Mouse (Mus musculus) Patski (cell line): ENCODE measurements around the gene Gm47995. TPM values are rescaled to one million over a fixed set of nuclear protein-coding genes. Genes with fewer than 3 reads are reported as not detected.
"Not testable (repeated sequence)": the region's sequence is repeated elsewhere in the genome, so short reads cannot be mapped to it uniquely, and the experiment has no call there.

Experiments used
- ATAC-seq: fragments of 100-300 bp; one replicate; pipeline ENCODE4 v1.8.0; 2021
- CTCF ChIA-PET: fragments of 350-600 bp; sonication (Branson Sonifier 250); formaldehyde crosslinking; loops from one replicate; lab custom pipeline; 2022; ENCODE audit warnings: inconsistent platforms; lab: Charles Lee
- POLR2A ChIA-PET: fragments of 350-600 bp; sonication (Branson Sonifier 250); formaldehyde crosslinking; loops from one replicate; lab custom pipeline; 2022; ENCODE audit warnings: antibody characterized with exemption, inconsistent platforms; lab: Charles Lee
- DNase-seq: peaks from one replicate; pipeline ENCODE4 v3.0.0-alpha.2; 2011; ENCODE audit warnings: low read depth, low spot score
- H3K27me3 ChIP-seq: fragments of 371-371 bp; one replicate; pipeline ENCODE4 v1.5.1; 2021
- CTCF ChIP-seq: fragments of 100-300 bp; IDR thresholded peaks from one replicate; pipeline ENCODE4 v1.5.1; 2021
- in situ Hi-C: fragments of 300-500 bp; cut with MboI; formaldehyde crosslinking; loops from 3 replicates; pipeline ENCODE4 v1.11.1; 2018; ENCODE audit warnings: low pct_unique_long_range_greater_than_20kb, mixed read lengths
- polyA plus RNA-seq: library from polyadenylated mRNA; unstranded; gene quantifications from one replicate; pipeline ENCODE4 v1.2.3, GENCODE M21; 2021

Gene Gm47995
- polyA plus RNA-seq, 1 experiment from 2014 or later, result not detected

- no peak for ATAC-seq
- TF ChIP-seq CTCF, result no peak
- H3K27me3 ChIP-seq, result no peaks in the 10 kb centered on the region
- DNase-seq, result no peak
- POLR2A ChIA-PET, result interaction anchor here (1.6 kb wide), 1 partner anchor 181 kb away, joined by 4 read pairs; no protein-coding TSS in a partner anchor
- CTCF ChIA-PET, result interaction anchor here (0.8 to 2.4 kb wide), 3 partner anchors 8 to 178 kb away, joined by 3 to 8 read pairs (median 5); partner anchors contain the start of gene Ivns1abp
- in situ Hi-C loops, result loop anchor here (10.0 kb wide), 1 partner anchor 49 kb away; the partner anchor contains the start of gene Gm47996
Observed at GRCm38 (mm10) chr1:151166031-151166430, 32.2 kb upstream of the Gm47995 start.

GRCm38 (mm10) chr1:151167297-151168047 lies 30.8 kb upstream of the Gm47995 start:
- DNase-seq (no peak), ATAC-seq (no peak)
- in situ Hi-C loops, result loop anchor here (10.0 kb wide), 1 partner anchor 47 kb away; the partner anchor contains the start of gene Gm47996
- TF ChIP-seq CTCF, result no peak
- no peaks in the 10 kb centered on the region for H3K27me3 ChIP-seq
- CTCF ChIA-PET, result interaction anchor here (0.9 to 2.4 kb wide), 7 partner anchors 9 to 185 kb away, joined by 3 to 10 read pairs (median 5); no protein-coding TSS in a partner anchor
- POLR2A ChIA-PET, result interaction anchor here (0.6 to 2.9 kb wide), 5 partner anchors 28 to 180 kb away, joined by 3 to 18 read pairs (median 4); partner anchors contain the start of gene Ivns1abp

GRCm38 (mm10) chr1:151168637-151169036 lies 29.6 kb upstream of the Gm47995 start:
- ChIA-PET CTCF (interaction anchor here (1.0 to 2.3 kb wide), 6 partner anchors 8 to 184 kb away, joined by 3 to 10 read pairs (median 4); no protein-coding TSS in a partner anchor), POLR2A (interaction anchor here (0.5 to 2.9 kb wide), 3 partner anchors 32 to 176 kb away, joined by 3 to 18 read pairs (median 4); partner anchors contain the start of gene Ivns1abp)
- DNase-seq (peak; percentile 80), ATAC-seq (peak; percentile 45)
- in situ Hi-C loops, result loop anchor here (10.0 kb wide), 1 partner anchor 46 kb away; the partner anchor contains the start of gene Gm47996
- H3K27me3 ChIP-seq, result no peaks in the 10 kb centered on the region
- no peak for TF ChIP-seq CTCF

GRCm38 (mm10) chr1:151171572-151172461 lies 26.4 kb upstream of the Gm47995 start:
- TF ChIP-seq CTCF, result no peak
- ATAC-seq (peak; percentile 85), DNase-seq (peak; percentile 93)
- no peaks in the 10 kb centered on the region for H3K27me3 ChIP-seq
- ChIA-PET CTCF (interaction anchor here (0.9 to 1.5 kb wide), 3 partner anchors 14 to 172 kb away, joined by 3 to 5 read pairs (median 4); partner anchors contain the start of gene Ivns1abp), POLR2A (interaction anchor here (0.8 to 1.2 kb wide), 2 partner anchors 56 to 93 kb away, joined by 3 read pairs; no protein-coding TSS in a partner anchor)
- in situ Hi-C loops, result no loop called here

GRCm38 (mm10) chr1:151177030-151177936 lies 21.0 kb upstream of the Gm47995 start:
- ChIA-PET POLR2A (interaction anchor here (1.4 kb wide), 1 partner anchor 36 kb away, joined by 4 read pairs; no protein-coding TSS in a partner anchor), CTCF (interaction anchor here (0.9 to 1.4 kb wide), 4 partner anchors 9 to 98 kb away, joined by 3 to 4 read pairs (median 3); no protein-coding TSS in a partner anchor)
- TF ChIP-seq CTCF, result no peak
- no peaks in the 10 kb centered on the region for H3K27me3 ChIP-seq
- in situ Hi-C loops, result no loop called here
- ATAC-seq, result no peak
- DNase-seq, result no peak

GRCm38 (mm10) chr1:151177937-151178271 lies 20.3 kb upstream of the Gm47995 start:
- no peaks in the 10 kb centered on the region for H3K27me3 ChIP-seq
- DNase-seq, result no peak
- no peak for ATAC-seq
- no peak for TF ChIP-seq CTCF
- POLR2A ChIA-PET, result interaction anchor here (1.4 kb wide), 1 partner anchor 35 kb away, joined by 4 read pairs; no protein-coding TSS in a partner anchor
- in situ Hi-C loops, result no loop called here
- CTCF ChIA-PET, result interaction anchor here (0.8 to 1.3 kb wide), 3 partner anchors 9 to 99 kb away, joined by 3 read pairs; no protein-coding TSS in a partner anchor

- no peak for ATAC-seq
- no peak for TF ChIP-seq CTCF
- in situ Hi-C loops, result no loop called here
- ChIA-PET POLR2A (no interaction called here), CTCF (interaction anchor here (0.8 to 1.0 kb wide), 2 partner anchors 10 to 99 kb away, joined by 3 read pairs; no protein-coding TSS in a partner anchor)
- DNase-seq, result no peak
- H3K27me3 ChIP-seq, result no peaks in the 10 kb centered on the region
Observed at GRCm38 (mm10) chr1:151178505-151179083, 19.7 kb upstream of the Gm47995 start.

GRCm38 (mm10) chr1:151180167-151180566 lies 18.1 kb upstream of the Gm47995 start:
- CTCF ChIA-PET, result interaction anchor here (0.7 kb wide), 1 partner anchor 33 kb away, joined by 3 read pairs; no protein-coding TSS in a partner anchor
- DNase-seq, result no peak
- no peak for ATAC-seq
- in situ Hi-C loops, result no loop called here
- POLR2A ChIA-PET, result no interaction called here
- no peak for TF ChIP-seq CTCF
- no peaks in the 10 kb centered on the region for H3K27me3 ChIP-seq

GRCm38 (mm10) chr1:151182266-151182665 lies 16.0 kb upstream of the Gm47995 start, which contains the start of gene Gm47985:
Gene Gm47985, plus strand, starts transcription at chr1:151182537.
- in situ Hi-C loops, DNase-seq, ATAC-seq, POLR2A ChIA-PET, H3K27me3 ChIP-seq, CTCF ChIA-PET: not testable (repeated sequence)

- POLR2A ChIA-PET, CTCF ChIA-PET, ATAC-seq, DNase-seq, H3K27me3 ChIP-seq, in situ Hi-C loops: not testable (repeated sequence)
Observed at GRCm38 (mm10) chr1:151186186-151186585, 12.1 kb upstream of the Gm47995 start.

- ATAC-seq, CTCF ChIA-PET, H3K27me3 ChIP-seq, POLR2A ChIA-PET, in situ Hi-C loops, DNase-seq: not testable (repeated sequence)
Observed at GRCm38 (mm10) chr1:151186879-151187424, 11.3 kb upstream of the Gm47995 start.
